Comparison of ENCODE assay signal across 7 mouse cellular contexts in the genomic region with DNA sequence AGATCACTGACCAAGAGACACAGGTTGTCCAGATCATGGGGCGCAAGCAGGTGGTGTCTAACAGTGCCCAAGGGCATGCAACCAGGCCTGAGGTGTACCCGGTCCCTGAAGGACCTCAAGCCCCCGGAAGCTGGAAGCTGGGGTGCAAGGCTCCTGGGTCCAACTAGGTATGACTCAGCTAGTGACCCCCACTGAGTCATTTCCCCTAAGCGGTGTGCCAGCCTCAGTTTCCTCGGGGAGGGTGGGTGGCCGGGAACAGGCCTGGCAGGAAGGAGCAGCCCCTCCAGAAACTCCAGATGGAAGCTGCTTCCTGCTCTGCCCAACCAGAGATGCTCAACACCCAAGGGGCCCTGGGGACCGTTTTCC. TPM values are rescaled to one million over a fixed set of nuclear protein-coding genes. Genes with fewer than 3 reads are reported as not detected.
DNase-seq lines count a peak whose midpoint lies in the region; ATAC-seq and TF ChIP-seq lines count a peak whose summit lies in the region.

No protein-coding gene starts in this region.

- ATAC-seq in kidney, postnatal 0 days (replicated peaks; ENCODE audit: low FRiP score, low read depth), result no peak
- no peak for ATAC-seq in heart, postnatal 0 days (ENCODE audit: insufficient read depth, low read depth)
- no peak for ATAC-seq in liver, embryonic 16.5 days (ENCODE audit: low read depth)
- ATAC-seq in forebrain, postnatal 0 days, result no peak

- no peaks in the 10 kb centered on the region for H3K27me3 ChIP-seq in kidney, postnatal 0 days (ENCODE audit: insufficient read depth, low read length)
- no peaks in the 10 kb centered on the region for H3K27me3 ChIP-seq in heart, postnatal 0 days (ENCODE audit: control insufficient read depth, insufficient read depth, low read length)
- peaks cover 8% of the 10 kb centered on the region for H3K27me3 ChIP-seq in liver, embryonic 16.5 days (ENCODE audit: control insufficient read depth, insufficient read depth, low read depth, low read length)
- H3K27me3 ChIP-seq in forebrain, postnatal 0 days (ENCODE audit: insufficient read depth, low read length), result no peaks in the 10 kb centered on the region; the same call in 1 of the 2 replicates

- 47% methylated on average over 7 of the region's 7 CpGs for WGBS in kidney, postnatal 0 days
- WGBS in bone marrow, adult 2 months, result 12% methylated on average over 7 of the region's 7 CpGs
- 58% methylated on average over 7 of the region's 7 CpGs for WGBS in heart, postnatal 0 days
- WGBS in liver, embryonic 16.5 days (ENCODE audit: insufficient replicate concordance), result 37% methylated on average over 7 of the region's 7 CpGs
- WGBS in forebrain, postnatal 0 days, result 84% methylated on average over 7 of the region's 7 CpGs

- no peak for TF ChIP-seq EP300 in heart, postnatal 0 days (IDR thresholded peaks at IDR 0.05; ENCODE audit: low read depth)

- peak overlapping the region; percentile 83; the same call in 1 of the 2 replicates for H3K9ac ChIP-seq in kidney, postnatal 0 days (ENCODE audit: low read depth, low read length)
- H3K9ac ChIP-seq in heart, postnatal 0 days (replicated peaks; ENCODE audit: low read depth, low read length), result no peak overlapping the region
- H3K9ac ChIP-seq in liver, embryonic 16.5 days (ENCODE audit: low read depth, low read length), result peak overlapping the region; percentile 12; the same call in 1 of the 2 replicates
- no peak overlapping the region for H3K9ac ChIP-seq in forebrain, postnatal 0 days

- TF ChIP-seq POLR2A in bone marrow, adult 2 months (IDR thresholded peaks at IDR 0.05; ENCODE audit: borderline replicate concordance, control insufficient read depth, low read depth, low read length), result no peak

- H3K4me3 ChIP-seq in kidney, postnatal 0 days (replicated peaks; ENCODE audit: low read depth, low read length), result peak overlapping the region; percentile 85
- H3K4me3 ChIP-seq in bone marrow, adult 2 months (replicated peaks; ENCODE audit: control insufficient read depth, low read depth, low read length), result peak overlapping the region; percentile 89
- H3K4me3 ChIP-seq in heart, postnatal 0 days (ENCODE audit: low read depth, low read length), result peak overlapping the region; percentile 85; the same call in 1 of the 2 replicates
- H3K4me3 ChIP-seq in liver, embryonic 16.5 days (ENCODE audit: low read depth, low read length), result peak overlapping the region; percentile 87
- H3K4me3 ChIP-seq in forebrain, postnatal 0 days (ENCODE audit: low read depth, low read length), result no peak overlapping the region

- DNase-seq in kidney, postnatal 0 days (ENCODE audit: low spot score), result no peak
- DNase-seq in kidney, postnatal 4 days, result no peak
- no peak for DNase-seq in heart, postnatal 0 days (ENCODE audit: low spot score)
- DNase-seq in urinary bladder, postnatal 36 days (ENCODE audit: low spot score in 2 of 2), result no peak
- no peak for DNase-seq in forebrain, postnatal 0 days

- 0 out of 2 replicates have a peak, but pooled peaks cover 3% of the 10 kb centered on the region for H3K36me3 ChIP-seq in kidney, postnatal 0 days (ENCODE audit: insufficient read depth, low read length)
- H3K36me3 ChIP-seq in heart, postnatal 0 days (replicated peaks; ENCODE audit: control insufficient read depth, insufficient read depth, low read length), result no peaks in the 10 kb centered on the region
- H3K36me3 ChIP-seq in liver, embryonic 16.5 days (ENCODE audit: control insufficient read depth, insufficient read depth), result no peaks in the 10 kb centered on the region
- H3K36me3 ChIP-seq in forebrain, postnatal 0 days (ENCODE audit: insufficient read depth), result no peaks in the 10 kb centered on the region

- peak overlapping the region; percentile 75 for H3K4me2 ChIP-seq in kidney, postnatal 0 days (ENCODE audit: low read length)
- H3K4me2 ChIP-seq in heart, postnatal 0 days (ENCODE audit: low read depth, low read length), result peak overlapping the region; percentile 83
- peak overlapping the region; percentile 95 for H3K4me2 ChIP-seq in liver, embryonic 16.5 days (ENCODE audit: low read depth, low read length)
- H3K4me2 ChIP-seq in forebrain, postnatal 0 days (ENCODE audit: low read depth), result no peak overlapping the region

- TF ChIP-seq CTCF in kidney, postnatal 0 days (IDR thresholded peaks at IDR 0.05; ENCODE audit: low read depth), result no peak
- no peak; the same call in 1 of the 2 replicates for TF ChIP-seq CTCF in bone marrow, adult 2 months (IDR thresholded peaks at IDR 0.05; ENCODE audit: control insufficient read depth, insufficient read depth, low read length)
- TF ChIP-seq CTCF in heart, postnatal 0 days (IDR thresholded peaks at IDR 0.05; ENCODE audit: low read depth), result no peak
- no peak for TF ChIP-seq CTCF in forebrain, postnatal 0 days (IDR thresholded peaks at IDR 0.05; ENCODE audit: low read depth)

- H3K27ac ChIP-seq in kidney, postnatal 0 days, result peak overlapping the region; percentile 93
- H3K27ac ChIP-seq in bone marrow, adult 2 months (ENCODE audit: control insufficient read depth, insufficient read depth, low read depth, low read length, poor library complexity), result peak overlapping the region; percentile 98
- H3K27ac ChIP-seq in heart, postnatal 0 days (ENCODE audit: low read depth), result peak overlapping the region; percentile 90
- peak overlapping the region; percentile 92 for H3K27ac ChIP-seq in liver, embryonic 16.5 days (ENCODE audit: low read length)
- no peak overlapping the region for H3K27ac ChIP-seq in forebrain, postnatal 0 days (ENCODE audit: low read depth, low read length)

- H3K4me1 ChIP-seq in kidney, postnatal 0 days (replicated peaks; ENCODE audit: insufficient read depth, low read length), result peaks cover 50% of the 10 kb centered on the region
- H3K4me1 ChIP-seq in bone marrow, adult 2 months (ENCODE audit: control insufficient read depth, insufficient read depth, low read length), result peaks cover 8% of the 10 kb centered on the region
- peaks cover 31% of the 10 kb centered on the region; the same call in 1 of the 2 replicates for H3K4me1 ChIP-seq in heart, postnatal 0 days (ENCODE audit: control insufficient read depth, insufficient read depth)
- peaks cover 64% of the 10 kb centered on the region for H3K4me1 ChIP-seq in liver, embryonic 16.5 days (ENCODE audit: control insufficient read depth, low read depth, low read length)
- peaks cover 19% of the 10 kb centered on the region for H3K4me1 ChIP-seq in forebrain, postnatal 0 days (ENCODE audit: insufficient read depth)

- H3K9me3 ChIP-seq in kidney, postnatal 0 days (replicated peaks; ENCODE audit: low read length), result no peaks in the 10 kb centered on the region
- no peaks in the 10 kb centered on the region for H3K9me3 ChIP-seq in heart, postnatal 0 days (replicated peaks; ENCODE audit: control insufficient read depth, low read length)
- H3K9me3 ChIP-seq in liver, embryonic 16.5 days (replicated peaks; ENCODE audit: control insufficient read depth, low read length), result no peaks in the 10 kb centered on the region
- no peaks in the 10 kb centered on the region for H3K9me3 ChIP-seq in forebrain, postnatal 0 days (ENCODE audit: low read length)

RNA-seq across cellular contexts. Expression of gene Sh2b3, which starts 3.2 kb away (rescaled TPM):
- 19.4 and 21.0 TPM in 2 replicates for polyA plus RNA-seq in kidney, postnatal 0 days (2015; fragmentation: Nextera tagmentation; extraction: Ambion mirVana)
- 17.1 and 36.8 TPM in 2 replicates for polyA plus RNA-seq in bone marrow, adult 2 months (2011; ENCODE audit: insufficient read depth, insufficient read length, low replicate concordance, missing spikeins)
- 58.5 and 60.4 TPM in 2 replicates for total RNA-seq in heart, postnatal 0 days (2014; rRNA removed; ENCODE audit: low replicate concordance)
- polyA plus RNA-seq in heart, postnatal 0 days (2015; fragmentation: Nextera tagmentation; extraction: Ambion mirVana), result 10.1 and 11.4 TPM in 2 replicates
- 5.1 and 6.1 TPM in 2 replicates for polyA plus RNA-seq in liver, embryonic 16.5 days (2015; fragmentation: Nextera tagmentation; extraction: Ambion mirVana)
- 11.7 and 14.1 TPM in 2 replicates for total RNA-seq in forebrain, postnatal 0 days (2014; rRNA removed)
- 4.6 and 6.2 TPM in 2 replicates for polyA plus RNA-seq in forebrain, postnatal 0 days (2015; fragmentation: Nextera tagmentation; extraction: Ambion mirVana)

RNA-seq across cellular contexts. Expression of gene Pheta1, which starts 14.6 kb away (rescaled TPM):
- 25.7 and 26.7 TPM in 2 replicates for polyA plus RNA-seq in kidney, postnatal 0 days (2015; fragmentation: Nextera tagmentation; extraction: Ambion mirVana)
- 2.6 and 6.7 TPM in 2 replicates for polyA plus RNA-seq in bone marrow, adult 2 months (2011; ENCODE audit: insufficient read depth, insufficient read length, low replicate concordance, missing spikeins)
- total RNA-seq in heart, postnatal 0 days (2014; rRNA removed; ENCODE audit: low replicate concordance), result 25.2 and 32.2 TPM in 2 replicates
- 16.4 and 17.8 TPM in 2 replicates for polyA plus RNA-seq in heart, postnatal 0 days (2015; fragmentation: Nextera tagmentation; extraction: Ambion mirVana)
- 3.9 and 4.0 TPM in 2 replicates for polyA plus RNA-seq in liver, embryonic 16.5 days (2015; fragmentation: Nextera tagmentation; extraction: Ambion mirVana)
- total RNA-seq in forebrain, postnatal 0 days (2014; rRNA removed), result 49.7 and 51.5 TPM in 2 replicates
- polyA plus RNA-seq in forebrain, postnatal 0 days (2015; fragmentation: Nextera tagmentation; extraction: Ambion mirVana), result 36.3 and 38.7 TPM in 2 replicates

Comparison
In these comparisons a context has a peak if more than half of its experiments do, and no peak if none do; other contexts are left out.
1. H3K9ac ChIP-seq: peak in kidney, postnatal 0 days (single experiment) and liver, embryonic 16.5 days (single experiment); none in heart, postnatal 0 days (single experiment) and forebrain, postnatal 0 days (single experiment).